In genomic region chr11:78522481-78522997, GRCm38 (mm10) we compare ENCODE assay signal across 9 mouse cellular contexts. TPM values are rescaled to one million over a fixed set of nuclear protein-coding genes. Genes with fewer than 3 reads are reported as not detected.
DNase-seq lines count a peak whose midpoint lies in the region.
"Had no signal": no experiment of that assay in that cellular context is flagged by ENCODE, and none has a peak within 500 bp of the region (broad histone marks: within the 10 kb centered on the region; RNA-seq: fewer than 3 reads in every experiment).

No protein-coding gene starts in this region.

- H3K27me3 ChIP-seq in heart, embryonic 10.5 days (ENCODE audit: insufficient read depth, poor library complexity, severe bottlenecking): no peaks in the 10 kb centered on the region

- WGBS in heart, embryonic 10.5 days: 91% methylated on average over 1 of the region's 1 CpGs

- no peak overlapping the region for H3K27ac ChIP-seq in heart, embryonic 10.5 days

- peak; percentile 35 to 39 for DNase-seq in heart, postnatal 10 days
- no peak for DNase-seq in heart, embryonic 10.5 days (ENCODE audit: low spot score)
- peak; percentile 51 for DNase-seq in 3134 (ENCODE audit: extremely low read depth, insufficient read length, low spot score)
- DNase-seq in CD4-positive, CD25-positive, alpha-beta regulatory T cell, adult 2 months (ENCODE audit: low read depth, low spot score): peak; percentile 64
- peak; percentile 70 for DNase-seq in induced T-regulatory cell, adult 2 months (ENCODE audit: low read depth)
- no peak for DNase-seq in urinary bladder, adult 18-20 months (ENCODE audit: low spot score in 2 of 2)
- DNase-seq in urinary bladder, postnatal 10 days (ENCODE audit: low spot score): no peak
- DNase-seq in cerebellum, adult 8-10 months: no peak

- intact Hi-C loops in heart, postnatal 10 days (cut with DNase I): no loop called here

- no peaks in the 10 kb centered on the region for H3K9me3 ChIP-seq in heart, embryonic 10.5 days

- H3K4me3 ChIP-seq in heart, embryonic 10.5 days: no peak overlapping the region

- H3K36me3 ChIP-seq in heart, embryonic 10.5 days: peaks cover 98% of the 10 kb centered on the region

- H3K4me1 ChIP-seq in heart, embryonic 10.5 days: no peaks in the 10 kb centered on the region; the same call in 1 of the 2 replicates

RNA-seq across cellular contexts. Expression of gene Poldip2, which starts 10.5 kb away (rescaled TPM):
- 100 to 1,000 TPM; 161 to 163 TPM for total RNA-seq in heart, postnatal 10 days (2021)
- 160 and 165 TPM in 2 replicates for polyA plus RNA-seq in heart, embryonic 10.5 days (2016; fragmentation: Nextera tagmentation; extraction: Ambion mirVana)

RNA-seq across cellular contexts. Expression of gene Tmem199, which starts 10.6 kb away (rescaled TPM):
- total RNA-seq in heart, postnatal 10 days (2021): 10 to 100 TPM; 14.9 to 16.6 TPM
- polyA plus RNA-seq in heart, embryonic 10.5 days (2016; fragmentation: Nextera tagmentation; extraction: Ambion mirVana): 64.2 and 74.5 TPM in 2 replicates

RNA-seq across cellular contexts. Expression of gene Tnfaip1, which starts 13.6 kb away (rescaled TPM):
- total RNA-seq in heart, postnatal 10 days (2021): 10 to 100 TPM; 62.7 to 66.2 TPM
- polyA plus RNA-seq in heart, embryonic 10.5 days (2016; fragmentation: Nextera tagmentation; extraction: Ambion mirVana): 92.5 and 92.6 TPM in 2 replicates

RNA-seq across cellular contexts. Expression of gene Ift20, which starts 13.6 kb away (rescaled TPM):
- total RNA-seq in heart, postnatal 10 days (2021): 10 to 100 TPM; 50.6 to 53.5 TPM
- 92.8 and 95.9 TPM in 2 replicates for polyA plus RNA-seq in heart, embryonic 10.5 days (2016; fragmentation: Nextera tagmentation; extraction: Ambion mirVana)

RNA-seq across cellular contexts. Expression of gene Sebox, which starts 19.3 kb away (rescaled TPM):
- total RNA-seq in heart, postnatal 10 days (2021): not detected
- polyA plus RNA-seq in heart, embryonic 10.5 days (2016; fragmentation: Nextera tagmentation; extraction: Ambion mirVana): not detected in 2 replicates
- total RNA-seq: gastrocnemius, adult 8-10 months had no signal

Comparison
In these comparisons a context has a peak if more than half of its experiments do, and no peak if none do; other contexts are left out.
1. DNase-seq: peak in heart, postnatal 10 days (2 of 2), 3134 (single experiment), CD4-positive, CD25-positive, alpha-beta regulatory T cell, adult 2 months (single experiment) and induced T-regulatory cell, adult 2 months (single experiment); none in heart, embryonic 10.5 days (single experiment), urinary bladder, adult 18-20 months (0 of 2), urinary bladder, postnatal 10 days (single experiment) and cerebellum, adult 8-10 months (single experiment).